Mouse (Mus musculus) inflammation-experienced regulatory T-cells, adult 16 weeks (primary cell): Measurements from ENCODE around the gene Slc6a13. TPM values are rescaled to one million over a fixed set of nuclear protein-coding genes. Genes with fewer than 3 reads are reported as not detected.

Experiments
- polyA plus RNA-seq: library from polyadenylated mRNA; unstranded; fragments of 100-300 nt; shearing (Covaris generic); gene quantifications from one replicate; pipeline ENCODE4 v1.2.1, GENCODE M21; 2017

Slc6a13 gene
- 0.17 TPM for polyA plus RNA-seq

DNA sequence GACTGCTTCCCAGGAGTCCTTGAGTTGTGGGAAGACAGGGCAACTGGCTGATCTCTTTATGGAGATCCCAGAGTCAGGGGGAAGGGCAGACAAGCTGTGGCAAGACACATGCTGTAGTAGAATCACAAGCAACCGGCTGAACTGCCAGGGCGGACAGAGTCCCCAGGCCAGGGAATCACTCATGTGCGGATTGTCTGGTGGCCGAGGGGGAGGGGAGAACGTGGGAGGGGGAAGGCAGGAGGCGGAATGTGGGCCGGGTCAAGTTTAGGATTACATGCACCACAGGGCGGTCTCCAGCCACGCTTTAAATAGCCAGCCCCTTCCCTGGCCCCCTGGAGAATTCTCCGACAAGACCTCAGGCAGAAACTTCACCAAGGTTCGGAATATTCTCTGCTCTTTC is at the start of gene Slc6a13:
Gene Slc6a13 (plus strand): TSS at position 274 of the 400 bp plus-strand sequence.

GRCm38 (mm10) chr6:121343026-121343770 is 43.2 kb downstream of the Slc6a13 start, which contains the start of gene Slc6a12:
Gene Slc6a12 (plus strand): TSS chr6:121343076.

Other genes with a start within 250 kb of the Slc6a13 start
- gene Mical3, start 169.2 kb upstream of the Slc6a13 start, polyA plus RNA-seq = 8.3 TPM
- gene Pex26, start 116.6 kb upstream of the Slc6a13 start, polyA plus RNA-seq = 11.5 TPM
- gene Tuba8, start 89.5 kb upstream of the Slc6a13 start, polyA plus RNA-seq = 0.24 TPM
- gene Usp18, start 54.3 kb upstream of the Slc6a13 start, polyA plus RNA-seq = 85.5 TPM
- not detected for gene Slc6a12, start 42.8 kb downstream of the Slc6a13 start, polyA plus RNA-seq
- gene Iqsec3, start 173.5 kb downstream of the Slc6a13 start, polyA plus RNA-seq = not detected